Mouse (Mus musculus): ENCODE data around the gene Olfr1333.

DNA sequence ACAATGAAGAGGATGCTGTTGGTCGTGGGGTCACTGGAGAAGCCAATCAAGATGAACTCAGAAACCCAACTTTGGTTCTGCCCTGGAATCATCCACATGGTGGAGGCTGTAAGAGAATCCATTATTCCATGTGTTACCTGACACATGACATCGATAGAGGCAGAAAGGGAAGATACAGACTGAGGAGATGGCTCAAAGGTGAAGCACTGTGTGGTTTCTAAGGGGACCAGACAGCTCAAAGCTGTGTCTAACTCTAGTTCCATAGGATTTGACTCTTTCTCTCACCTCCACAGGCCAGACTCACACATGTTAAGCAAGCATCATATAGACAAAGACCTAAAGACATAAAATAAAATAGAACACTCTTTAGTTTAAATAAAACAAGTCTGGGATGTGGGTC lies 53.6 kb downstream of the Olfr1333 start, which contains the start of gene Olfr1337:
- TF ChIP-seq CTCF (IDR thresholded peaks at IDR 0.05; ENCODE audit: borderline replicate concordance, control insufficient read depth, extremely low read depth, insufficient read depth, low read length, poor library complexity) (no peak), POLR2A (IDR thresholded peaks at IDR 0.05; ENCODE audit: control insufficient read depth, extremely low read depth, insufficient read depth, low read length, poor library complexity) (no peak)

All from thymus, adult 2 months (tissue).